ENCODE assay signal across 9 mouse cellular contexts in the genomic region with DNA sequence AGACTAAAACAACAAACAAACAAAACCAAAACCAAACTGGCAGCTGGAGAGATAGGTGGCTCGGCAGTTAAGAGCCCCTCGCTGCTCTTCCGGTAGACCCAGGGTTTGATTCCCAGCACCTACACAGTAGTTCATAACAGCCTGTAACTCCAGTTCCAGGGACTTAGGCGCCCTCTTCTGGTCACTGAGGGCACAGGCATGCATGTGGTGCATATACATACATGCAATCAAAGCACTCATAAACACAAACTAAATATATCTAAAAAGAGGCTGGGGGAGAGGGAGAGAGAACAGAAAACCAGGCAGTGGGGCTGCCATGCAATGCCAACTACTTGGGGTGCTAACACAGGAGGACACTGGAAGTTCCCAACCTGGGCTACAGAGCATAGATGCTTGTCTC. TPM values are rescaled to one million over a fixed set of nuclear protein-coding genes. Genes with fewer than 3 reads are reported as not detected.
DNase-seq lines count a peak whose midpoint lies in the region; TF ChIP-seq lines count a peak whose summit lies in the region.
"Had no signal": no experiment of that assay in that cellular context is flagged by ENCODE, and none has a peak within 500 bp of the region (broad histone marks: within the 10 kb centered on the region; RNA-seq: fewer than 3 reads in every experiment).

No protein-coding gene starts in this region.

- 65% methylated on average over 4 of the region's 4 CpGs for WGBS in lung, adult 2 months
- 89% methylated on average over 4 of the region's 4 CpGs for WGBS in macrophage (ENCODE audit: missing documents)

- peak overlapping the region; percentile 71 for H3K27ac ChIP-seq in macrophage
- H3K27ac ChIP-seq: midbrain, embryonic 10.5 days had no signal

- H3K79me2 ChIP-seq in macrophage (ENCODE audit: inconsistent target) = peaks cover 69% of the 10 kb centered on the region; the same call in 1 of the 2 replicates

- H3K36me3 ChIP-seq in macrophage (ENCODE audit: inconsistent target) = peaks cover 18% of the 10 kb centered on the region
- H3K36me3 ChIP-seq: midbrain, embryonic 10.5 days had no signal

- H3K4me1 ChIP-seq in lung, adult 2 months (ENCODE audit: control insufficient read depth, insufficient read depth, low read length) = peaks cover 2% of the 10 kb centered on the region; the same call in 1 of the 2 replicates

- peak overlapping the region; percentile 83 for H3K4me3 ChIP-seq in lung, adult 2 months (replicated peaks; ENCODE audit: extremely low read depth, low read depth, low read length)
- no peak overlapping the region for H3K4me3 ChIP-seq in macrophage (ENCODE audit: inconsistent target)
- H3K4me3 ChIP-seq: midbrain, embryonic 10.5 days had no signal

- TF ChIP-seq CTCF in lung, adult 2 months (IDR thresholded peaks at IDR 0.05; ENCODE audit: insufficient read depth, low read length) = peak; percentile 36

- peak; percentile 91 for DNase-seq in heart, adult 11 months
- DNase-seq in heart, postnatal 10 days = no peak
- DNase-seq in lung, adult 2 months = no peak
- DNase-seq in lung, postnatal 10 days = no peak
- peak; percentile 76 for DNase-seq in R1 (ENCODE audit: low read depth, low spot score)
- DNase-seq in left cerebral cortex, postnatal 36 days (ENCODE audit: low spot score in 2 of 2) = no peak
- DNase-seq in adipocyte (ENCODE audit: low spot score) = no peak

- intact Hi-C loops in heart, postnatal 10 days (cut with DNase I) = no loop called here
- intact Hi-C loops in left cerebral cortex, postnatal 36 days (cut with DNase I) = no loop called here

- TF ChIP-seq POLR2A in lung, adult 2 months (IDR thresholded peaks at IDR 0.05; ENCODE audit: borderline replicate concordance, extremely low read depth, low read depth, low read length) = no peak

RNA-seq across cellular contexts. Expression of a gene that starts 3.8 kb away (rescaled TPM):
- total RNA-seq in heart, postnatal 10 days (2021) = 10 to 100 TPM; 66.0 to 68.1 TPM
- 557 and 634 TPM in 2 replicates for polyA plus RNA-seq in lung, adult 2 months (2012; rRNA removed)
- 100 to 1,000 TPM in 9 of 26 experiments, 10 to 100 TPM in 17; 18.0 to 360 (median 72.3) TPM for total RNA-seq in macrophage (2018; cell fraction: chromatin; rRNA removed)
- 100 to 1,000 TPM in 10 of 26 experiments, 10 to 100 TPM in 16; 30.6 to 139 (median 64.6) TPM for total RNA-seq in macrophage (2018; cell fraction: cytosol; rRNA removed)
- 100 to 1,000 TPM in 11 of 26 experiments, 10 to 100 TPM in 15; 40.1 to 399 (median 96.9) TPM for total RNA-seq in macrophage (2018; cell fraction: nucleus; rRNA removed)
- 33.0 to 180 TPM (median 147 TPM) in 3 replicates for polyA plus RNA-seq in macrophage (2018)
- total RNA-seq in left cerebral cortex, postnatal 36 days (2021) = 10 to 100 TPM in 1 of 2 experiments, 1 to 10 TPM in 1; 6.0 to 10.8 TPM

RNA-seq across cellular contexts. Expression of a gene that starts 22.4 kb away (rescaled TPM):
- total RNA-seq in heart, postnatal 10 days (2021) = 10 to 100 TPM; 37.5 to 38.4 TPM
- polyA plus RNA-seq in lung, adult 2 months (2012; rRNA removed) = 18.4 and 24.0 TPM in 2 replicates
- 10 to 100 TPM in 24 of 26 experiments, 1 to 10 TPM in 2; 8.1 to 68.9 (median 39.1) TPM for total RNA-seq in macrophage (2018; cell fraction: chromatin; rRNA removed)
- 10 to 100 TPM; 19.7 to 36.9 (median 27.3) TPM for total RNA-seq in macrophage (2018; cell fraction: cytosol; rRNA removed)
- 10 to 100 TPM; 14.2 to 62.7 (median 30.3) TPM for total RNA-seq in macrophage (2018; cell fraction: nucleus; rRNA removed)
- 12.5 to 63.9 TPM (median 26.0 TPM) in 3 replicates for polyA plus RNA-seq in macrophage (2018)
- 10 to 100 TPM; 15.4 to 18.6 TPM for total RNA-seq in left cerebral cortex, postnatal 36 days (2021)

RNA-seq across cellular contexts. Expression of a gene that starts 38.4 kb away (rescaled TPM):
- 10 to 100 TPM; 58.9 to 66.7 TPM for total RNA-seq in heart, postnatal 10 days (2021)
- 148 and 168 TPM in 2 replicates for polyA plus RNA-seq in lung, adult 2 months (2012; rRNA removed)
- 100 to 1,000 TPM; 197 to 855 (median 544) TPM for total RNA-seq in macrophage (2018; cell fraction: chromatin; rRNA removed)
- 100 to 1,000 TPM in 19 of 26 experiments, 10 to 100 TPM in 7; 81.1 to 165 (median 118) TPM for total RNA-seq in macrophage (2018; cell fraction: cytosol; rRNA removed)
- total RNA-seq in macrophage (2018; cell fraction: nucleus; rRNA removed) = 100 to 1,000 TPM; 156 to 497 (median 323) TPM
- polyA plus RNA-seq in macrophage (2018) = 76.4 to 110 TPM (median 109 TPM) in 3 replicates
- total RNA-seq in left cerebral cortex, postnatal 36 days (2021) = 10 to 100 TPM; 52.9 to 65.1 TPM

Comparison
In these comparisons a context has a peak if more than half of its experiments do, and no peak if none do; other contexts are left out.
1. DNase-seq: peak in heart, adult 11 months (single experiment) and R1 (single experiment); none in heart, postnatal 10 days (0 of 2), lung, adult 2 months (single experiment), lung, postnatal 10 days (single experiment), left cerebral cortex, postnatal 36 days (0 of 2) and adipocyte (single experiment).
2. RNA of a gene that starts 3.8 kb away (total RNA-seq): 66.0 to 68.1 TPM in heart, postnatal 10 days; 6.0 to 10.8 TPM in left cerebral cortex, postnatal 36 days; every median in the first group is over 4 times any median in the second.